Mouse (Mus musculus) cortical plate, adult 2 months (tissue): Measurements from ENCODE around the gene Mtcl1. TPM values are rescaled to one million over a fixed set of nuclear protein-coding genes. Genes with fewer than 3 reads are reported as not detected.

Experiments used
- H3K27ac ChIP-seq: fragments of 200-500 bp; 2 replicates; pipeline ENCODE4 v1.5.1; 2012; ENCODE audit warnings: low read length, control low read depth, inconsistent platforms; ENCODE audit not compliant: insufficient read depth
- H3K4me1 ChIP-seq: fragments of 200-500 bp; 2 replicates; pipeline ENCODE4 v1.6.1; 2011; ENCODE audit warnings: low read length; ENCODE audit not compliant: control insufficient read depth, insufficient read depth
- H3K4me3 ChIP-seq: fragments of 200-500 bp; 2 replicates; pipeline ENCODE4 v1.5.1; 2011; ENCODE audit warnings: mild to moderate bottlenecking, low read length, control low read depth; ENCODE audit not compliant: insufficient read depth
- CTCF ChIP-seq: fragments of 200-500 bp; IDR thresholded peaks from 2 replicates; pipeline ENCODE4 v1.5.1; 2011; ENCODE audit warnings: mild to moderate bottlenecking, control low read depth, low read length; ENCODE audit not compliant: insufficient read depth; ENCODE audit errors: extremely low read depth
- POLR2A ChIP-seq: fragments of 200-500 bp; IDR thresholded peaks from 2 replicates; pipeline ENCODE4 v1.6.1; 2011; ENCODE audit warnings: mild to moderate bottlenecking, low read length, control low read depth; ENCODE audit not compliant: insufficient read depth; ENCODE audit errors: extremely low read depth
- polyA plus RNA-seq: library from polyadenylated mRNA; depleted of rRNA; stranded (reverse); fragments of >200 nt; gene quantifications from 2 replicates; pipeline ENCODE4 v1.2.3, GENCODE M21; 2012

Gene Mtcl1
- polyA plus RNA-seq, 1 experiment, result 47.8 TPM

- peak overlapping the region; percentile 30 for H3K27ac ChIP-seq
- TF ChIP-seq CTCF (no peak), POLR2A (no peak)
- H3K4me1 ChIP-seq, result peaks cover 4% of the 10 kb centered on the region; the same call in 1 of the 2 replicates
- no peak overlapping the region for H3K4me3 ChIP-seq
Measured at GRCm38 (mm10) chr17:66324836-66325235, 124.7 kb downstream of the Mtcl1 start.

- TF ChIP-seq POLR2A (no peak), CTCF (no peak)
- peaks cover 4% of the 10 kb centered on the region; the same call in 1 of the 2 replicates for H3K4me1 ChIP-seq
- H3K4me3 ChIP-seq, result no peak overlapping the region
- H3K27ac ChIP-seq, result no peak overlapping the region
Measured at GRCm38 (mm10) chr17:66322646-66323255, 126.8 kb downstream of the Mtcl1 start.

GRCm38 (mm10) chr17:66321933-66322332 is 127.6 kb downstream of the Mtcl1 start:
- 0 out of 2 replicates have a peak, but pooled peaks have one; percentile 15 for TF ChIP-seq POLR2A
- TF ChIP-seq CTCF, result no peak
- H3K4me1 ChIP-seq, result peaks cover 4% of the 10 kb centered on the region; the same call in 1 of the 2 replicates
- H3K27ac ChIP-seq, result no peak overlapping the region
- no peak overlapping the region for H3K4me3 ChIP-seq

- H3K4me1 ChIP-seq, result no peaks in the 10 kb centered on the region; the same call in 1 of the 2 replicates
- no peak for TF ChIP-seq POLR2A
- no peak for TF ChIP-seq CTCF
- H3K27ac ChIP-seq, result no peak overlapping the region
- H3K4me3 ChIP-seq, result no peak overlapping the region
Measured at GRCm38 (mm10) chr17:66320716-66321372, 128.7 kb downstream of the Mtcl1 start.

GRCm38 (mm10) chr17:66318031-66318430 is 131.5 kb downstream of the Mtcl1 start:
- TF ChIP-seq CTCF (no peak), POLR2A (no peak)
- Histone ChIP-seq H3K4me3 (no peak overlapping the region), H3K27ac (no peak overlapping the region)

GRCm38 (mm10) chr17:66317576-66317975 is 132.0 kb downstream of the Mtcl1 start:
- Histone ChIP-seq H3K4me3 (no peak overlapping the region), H3K27ac (no peak overlapping the region), H3K4me1 (peaks cover 2% of the 10 kb centered on the region; the same call in 1 of the 2 replicates)
- TF ChIP-seq POLR2A (no peak), CTCF (no peak)

More at GRCm38 (mm10) chr17:66318031-66318430, 131.5 kb downstream of the Mtcl1 start:
- peaks cover 2% of the 10 kb centered on the region; the same call in 1 of the 2 replicates for H3K4me1 ChIP-seq

- no peak for TF ChIP-seq CTCF
- TF ChIP-seq POLR2A, result no peak
- H3K4me1 ChIP-seq, result peaks cover 2% of the 10 kb centered on the region; the same call in 1 of the 2 replicates
- H3K4me3 ChIP-seq, result no peak overlapping the region
- H3K27ac ChIP-seq, result no peak overlapping the region
Measured at GRCm38 (mm10) chr17:66317156-66317555, 132.4 kb downstream of the Mtcl1 start.

- Histone ChIP-seq H3K27ac (no peak overlapping the region), H3K4me3 (no peak overlapping the region), H3K4me1 (peaks cover 2% of the 10 kb centered on the region; the same call in 1 of the 2 replicates)
- TF ChIP-seq POLR2A (no peak), CTCF (no peak)
Measured at GRCm38 (mm10) chr17:66315451-66315850, 134.1 kb downstream of the Mtcl1 start.

- Histone ChIP-seq H3K27ac (no peak overlapping the region), H3K4me1 (peaks cover 2% of the 10 kb centered on the region; the same call in 1 of the 2 replicates), H3K4me3 (no peak overlapping the region)
- TF ChIP-seq CTCF, result no peak
- no peak for TF ChIP-seq POLR2A
Measured at GRCm38 (mm10) chr17:66314566-66315285, 134.8 kb downstream of the Mtcl1 start.

- no peak for TF ChIP-seq CTCF
- no peak for TF ChIP-seq POLR2A
- no peaks in the 10 kb centered on the region for H3K4me1 ChIP-seq
- no peak overlapping the region for H3K27ac ChIP-seq
- no peak overlapping the region for H3K4me3 ChIP-seq
Measured at GRCm38 (mm10) chr17:66301906-66302305, 147.6 kb downstream of the Mtcl1 start.
